Mouse (Mus musculus) adrenal gland (tissue): ENCODE measurements around the gene Samd4.
"Not testable (repeated sequence)": the region's sequence is repeated elsewhere in the genome, so short reads cannot be mapped to it uniquely, and the experiment has no call there.

Source experiments
- intact Hi-C: fragments of 180-260 bp; cut with DNase I; formaldehyde crosslinking; loops from one replicate; pipeline ENCODE4 v1.15.1; 2025

Gene Samd4

GRCm38 (mm10) chr14:47093355-47093792, 210.7 kb downstream of the Samd4 start:
- intact Hi-C loops: no loop called here

GRCm38 (mm10) chr14:47095036-47095435, 212.4 kb downstream of the Samd4 start:
- intact Hi-C loops: no loop called here

- intact Hi-C loops: no loop called here
These were observed 213.7 kb downstream of the Samd4 start for GRCm38 (mm10) chr14:47096357-47096756.

- intact Hi-C loops: no loop called here
These were observed 221.9 kb downstream of the Samd4 start for GRCm38 (mm10) chr14:47104246-47105173.

GRCm38 (mm10) chr14:47105174-47105557, 222.5 kb downstream of the Samd4 start:
- intact Hi-C loops: no loop called here

GRCm38 (mm10) chr14:47105755-47106154, 223.1 kb downstream of the Samd4 start:
- intact Hi-C loops: no loop called here

GRCm38 (mm10) chr14:47107461-47107860, 224.8 kb downstream of the Samd4 start:
- intact Hi-C loops: no loop called here

GRCm38 (mm10) chr14:47110391-47110790, 227.7 kb downstream of the Samd4 start:
- intact Hi-C loops: not testable (repeated sequence)

- intact Hi-C loops: no loop called here
These were observed 228.7 kb downstream of the Samd4 start for GRCm38 (mm10) chr14:47111341-47111740.

- intact Hi-C loops: no loop called here
These were observed 232.5 kb downstream of the Samd4 start for GRCm38 (mm10) chr14:47115154-47115553.

- intact Hi-C loops: no loop called here
These were observed 233.6 kb downstream of the Samd4 start for GRCm38 (mm10) chr14:47116062-47116762.

- intact Hi-C loops: no loop called here
These were observed 234.9 kb downstream of the Samd4 start for GRCm38 (mm10) chr14:47117522-47117921.

- intact Hi-C loops: no loop called here
These were observed 245.3 kb downstream of the Samd4 start for GRCm38 (mm10) chr14:47127987-47128386.

GRCm38 (mm10) chr14:47133948-47134347, 251.3 kb downstream of the Samd4 start:
- intact Hi-C loops: no loop called here

- intact Hi-C loops: no loop called here
These were observed 254.0 kb downstream of the Samd4 start for GRCm38 (mm10) chr14:47136637-47137036.

GRCm38 (mm10) chr14:47138853-47139252, 256.2 kb downstream of the Samd4 start:
- intact Hi-C loops: no loop called here

- intact Hi-C loops: no loop called here
These were observed 261.7 kb downstream of the Samd4 start for GRCm38 (mm10) chr14:47144326-47144725.

GRCm38 (mm10) chr14:47151306-47151705, 268.7 kb downstream of the Samd4 start:
- intact Hi-C loops: no loop called here

- intact Hi-C loops: no loop called here
These were observed 271.6 kb downstream of the Samd4 start for GRCm38 (mm10) chr14:47154303-47154702.
